Mouse (Mus musculus) forebrain, embryonic 10.5 days (tissue): ENCODE measurements around the gene Col4a2. TPM values are rescaled to one million over a fixed set of nuclear protein-coding genes. Genes with fewer than 3 reads are reported as not detected.

Experiments
- DNase-seq: peaks from one replicate; pipeline ENCODE4 v3.0.0-alpha.2; 2017; ENCODE audit warnings: low spot score; ENCODE audit errors: extremely low spot score
- H3K27ac ChIP-seq: fragments of 300-500 bp; sonication (generic); 2 replicates; pipeline ENCODE4 v1.5.1; 2016; ENCODE audit warnings: mild to moderate bottlenecking
- H3K27me3 ChIP-seq: fragments of 300-500 bp; sonication (generic); 2 replicates; pipeline ENCODE4 v1.6.1; 2016; ENCODE audit warnings: mild to moderate bottlenecking; ENCODE audit not compliant: poor library complexity, severe bottlenecking
- H3K36me3 ChIP-seq: fragments of 300-500 bp; sonication (generic); replicated peaks from 2 replicates; pipeline ENCODE4 v1.6.1; 2016; ENCODE audit warnings: mild to moderate bottlenecking, moderate library complexity
- H3K4me1 ChIP-seq: fragments of 300-500 bp; sonication (generic); 2 replicates; pipeline ENCODE4 v1.6.1; 2016
- H3K4me3 ChIP-seq: fragments of 300-500 bp; sonication (generic); 2 replicates; pipeline ENCODE4 v1.5.1; 2016; ENCODE audit warnings: mild to moderate bottlenecking, moderate library complexity
- H3K9me3 ChIP-seq: fragments of 300-500 bp; sonication (generic); 2 replicates; pipeline ENCODE4 v1.6.1; 2016; ENCODE audit warnings: mild to moderate bottlenecking, moderate library complexity
- WGBS: fragments of 180-500 bp; shearing (Covaris S2); methylation state at CpG from one replicate; pipeline ENCODE4 v1.1.7; 2016; 5-methylcytosine and 5-hydroxymethylcytosine counted together
- polyA plus RNA-seq: library from polyadenylated mRNA; unstranded; fragments of >200 nt; fragmentation: Nextera tagmentation; extraction: Ambion mirVana; gene quantifications from 2 replicates; pipeline ENCODE4 v1.2.1, GENCODE M21; 2016

Gene Col4a2
- polyA plus RNA-seq, 1 experiment from 2014 or later = 47.1 TPM

GRCm38 (mm10) chr8:11315179-11315943 is 2.8 kb downstream of the Col4a2 start:
- no peak overlapping the region; the same call in 1 of the 2 replicates for H3K4me3 ChIP-seq
- H3K9me3 ChIP-seq = no peaks in the 10 kb centered on the region
- DNase-seq = no peak
- H3K27ac ChIP-seq = peak overlapping the region; percentile 1; the same call in 1 of the 2 replicates
- H3K4me1 ChIP-seq = peaks cover 67% of the 10 kb centered on the region
- peaks cover 15% of the 10 kb centered on the region for H3K36me3 ChIP-seq
- H3K27me3 ChIP-seq = peaks cover 70% of the 10 kb centered on the region
- 84% methylated on average over 16 of the region's 16 CpGs for WGBS

GRCm38 (mm10) chr8:11316118-11316517 is 3.5 kb downstream of the Col4a2 start:
- H3K4me1 ChIP-seq = peaks cover 67% of the 10 kb centered on the region
- 0 out of 2 replicates have a peak overlapping the region, but pooled peaks have one; percentile 1 for H3K27ac ChIP-seq
- no peak for DNase-seq
- WGBS = 76% methylated on average over 6 of the region's 6 CpGs
- H3K27me3 ChIP-seq = peaks cover 62% of the 10 kb centered on the region
- peaks cover 20% of the 10 kb centered on the region for H3K36me3 ChIP-seq
- no peaks in the 10 kb centered on the region for H3K9me3 ChIP-seq
- no peak overlapping the region for H3K4me3 ChIP-seq

- peaks cover 20% of the 10 kb centered on the region for H3K36me3 ChIP-seq
- WGBS = 93% methylated on average over 11 of the region's 11 CpGs
- no peak for DNase-seq
Measured at GRCm38 (mm10) chr8:11319405-11319804, 6.8 kb downstream of the Col4a2 start.

GRCm38 (mm10) chr8:11321841-11322240 is 9.2 kb downstream of the Col4a2 start:
- no peak overlapping the region for H3K27ac ChIP-seq
- H3K9me3 ChIP-seq = no peaks in the 10 kb centered on the region
- H3K4me3 ChIP-seq = no peak overlapping the region
- no peak for DNase-seq
- WGBS = 94% methylated on average over 7 of the region's 7 CpGs
- H3K27me3 ChIP-seq = peaks cover 5% of the 10 kb centered on the region
- peaks cover 20% of the 10 kb centered on the region for H3K36me3 ChIP-seq
- H3K4me1 ChIP-seq = peaks cover 26% of the 10 kb centered on the region

More at GRCm38 (mm10) chr8:11319405-11319804, 6.8 kb downstream of the Col4a2 start:
- H3K9me3 ChIP-seq = no peaks in the 10 kb centered on the region
- no peak overlapping the region for H3K4me3 ChIP-seq
- H3K27me3 ChIP-seq = peaks cover 29% of the 10 kb centered on the region
- H3K27ac ChIP-seq = no peak overlapping the region
- H3K4me1 ChIP-seq = peaks cover 36% of the 10 kb centered on the region

GRCm38 (mm10) chr8:11322724-11323585 is 10.3 kb downstream of the Col4a2 start:
- Histone ChIP-seq H3K36me3 (peaks cover 20% of the 10 kb centered on the region), H3K4me3 (no peak overlapping the region), H3K27ac (no peak overlapping the region), H3K4me1 (peaks cover 27% of the 10 kb centered on the region), H3K27me3 (no peaks in the 10 kb centered on the region), H3K9me3 (no peaks in the 10 kb centered on the region)
- whole genome bisulfite sequencing = 92% methylated on average over 5 of the region's 5 CpGs
- DNase-seq = no peak

GRCm38 (mm10) chr8:11323681-11324080 is 11.1 kb downstream of the Col4a2 start:
- Histone ChIP-seq H3K27ac (no peak overlapping the region), H3K4me1 (peaks cover 27% of the 10 kb centered on the region), H3K36me3 (peaks cover 12% of the 10 kb centered on the region; the same call in 1 of the 2 replicates), H3K27me3 (no peaks in the 10 kb centered on the region), H3K4me3 (no peak overlapping the region), H3K9me3 (no peaks in the 10 kb centered on the region)
- no peak for DNase-seq
- 90% methylated on average over 1 of the region's 1 CpGs for whole genome bisulfite sequencing

GRCm38 (mm10) chr8:11324801-11325395 is 12.3 kb downstream of the Col4a2 start:
- no peak overlapping the region for H3K4me3 ChIP-seq
- no peak for DNase-seq
- H3K27me3 ChIP-seq = no peaks in the 10 kb centered on the region
- H3K36me3 ChIP-seq = peaks cover 5% of the 10 kb centered on the region; the same call in 1 of the 2 replicates
- no peak overlapping the region for H3K27ac ChIP-seq
- WGBS = 85% methylated on average over 6 of the region's 6 CpGs
- peaks cover 27% of the 10 kb centered on the region for H3K4me1 ChIP-seq
- H3K9me3 ChIP-seq = no peaks in the 10 kb centered on the region

- no peak for DNase-seq
- H3K4me1 ChIP-seq = peaks cover 35% of the 10 kb centered on the region
- H3K9me3 ChIP-seq = no peaks in the 10 kb centered on the region
- H3K27ac ChIP-seq = peak overlapping the region; percentile 62; the same call in 1 of the 2 replicates
- no peaks in the 10 kb centered on the region for H3K27me3 ChIP-seq
- no peak overlapping the region for H3K4me3 ChIP-seq
- H3K36me3 ChIP-seq = no peaks in the 10 kb centered on the region; the same call in 1 of the 2 replicates
- WGBS = 55% methylated on average over 4 of the region's 4 CpGs
Measured at GRCm38 (mm10) chr8:11327298-11327697, 14.7 kb downstream of the Col4a2 start.

- H3K27me3 ChIP-seq = no peaks in the 10 kb centered on the region
- DNase-seq = no peak
- H3K9me3 ChIP-seq = no peaks in the 10 kb centered on the region
- H3K36me3 ChIP-seq = no peaks in the 10 kb centered on the region; the same call in 1 of the 2 replicates
- peak overlapping the region; percentile 62; the same call in 1 of the 2 replicates for H3K27ac ChIP-seq
- H3K4me1 ChIP-seq = peaks cover 35% of the 10 kb centered on the region
- H3K4me3 ChIP-seq = no peak overlapping the region
- 56% methylated on average over 5 of the region's 5 CpGs for WGBS
Measured at GRCm38 (mm10) chr8:11327722-11328417, 15.3 kb downstream of the Col4a2 start.

GRCm38 (mm10) chr8:11331561-11331960 is 19.0 kb downstream of the Col4a2 start:
- DNase-seq = no peak
- Histone ChIP-seq H3K27ac (no peak overlapping the region), H3K9me3 (no peaks in the 10 kb centered on the region), H3K4me1 (peaks cover 51% of the 10 kb centered on the region), H3K27me3 (no peaks in the 10 kb centered on the region), H3K4me3 (no peak overlapping the region), H3K36me3 (no peaks in the 10 kb centered on the region; the same call in 1 of the 2 replicates)
- 79% methylated on average over 4 of the region's 4 CpGs for WGBS

- Histone ChIP-seq H3K36me3 (no peaks in the 10 kb centered on the region; the same call in 1 of the 2 replicates), H3K27me3 (no peaks in the 10 kb centered on the region), H3K27ac (no peak overlapping the region), H3K4me3 (no peak overlapping the region), H3K4me1 (peaks cover 41% of the 10 kb centered on the region), H3K9me3 (no peaks in the 10 kb centered on the region)
- 85% methylated on average over 6 of the region's 6 CpGs for WGBS
- DNase-seq = no peak
Measured at GRCm38 (mm10) chr8:11333746-11334145, 21.1 kb downstream of the Col4a2 start.

- peaks cover 41% of the 10 kb centered on the region for H3K4me1 ChIP-seq
- 91% methylated on average over 3 of the region's 3 CpGs for WGBS
- H3K27ac ChIP-seq = no peak overlapping the region
- H3K27me3 ChIP-seq = no peaks in the 10 kb centered on the region
- no peaks in the 10 kb centered on the region for H3K36me3 ChIP-seq
- H3K9me3 ChIP-seq = no peaks in the 10 kb centered on the region
- no peak for DNase-seq
- H3K4me3 ChIP-seq = no peak overlapping the region
Measured at GRCm38 (mm10) chr8:11334493-11334892, 21.9 kb downstream of the Col4a2 start.
